16 mouse cellular contexts compared by ENCODE assay signal in the genomic region with DNA sequence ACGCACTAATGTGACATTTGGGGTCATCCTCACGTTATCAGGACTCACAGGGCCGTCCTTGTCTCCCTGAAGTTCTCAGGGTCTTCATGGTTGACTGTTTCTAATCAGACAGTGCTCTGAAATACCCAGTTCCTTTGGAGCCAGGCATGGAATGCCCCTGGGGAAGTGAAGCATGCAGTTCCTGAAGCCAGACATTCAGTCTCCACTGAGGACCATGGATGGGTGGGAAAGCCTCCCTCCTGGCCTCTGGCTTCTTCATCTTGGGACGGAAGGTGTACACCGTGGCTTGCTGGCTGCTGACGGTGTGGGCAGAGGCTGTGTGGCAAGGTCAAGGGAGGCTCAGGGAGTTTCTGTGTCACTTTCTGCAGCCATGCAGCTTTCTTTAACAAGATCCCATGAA.
DNase-seq lines count a peak whose midpoint lies in the region; ATAC-seq and TF ChIP-seq lines count a peak whose summit lies in the region.
"Had no signal": no experiment of that assay in that cellular context is flagged by ENCODE, and none has a peak within 500 bp of the region (broad histone marks: within the 10 kb centered on the region; RNA-seq: fewer than 3 reads in every experiment).

No protein-coding gene starts in this region.

- H3K4me2 ChIP-seq in forebrain, embryonic 15.5 days (replicated peaks), result no peak overlapping the region
- no peak overlapping the region for H3K4me2 ChIP-seq in lung, embryonic 15.5 days
- H3K4me2 ChIP-seq: limb, embryonic 15.5 days; midbrain, embryonic 12.5 days had no signal

- 65% methylated on average over 6 of the region's 6 CpGs for WGBS in forebrain, embryonic 10.5 days
- WGBS in forebrain, embryonic 15.5 days, result 85% methylated on average over 6 of the region's 6 CpGs
- WGBS in lung, embryonic 15.5 days, result 54% methylated on average over 6 of the region's 6 CpGs
- WGBS in kidney, adult 2 months, result 34% methylated on average over 6 of the region's 6 CpGs

- no peak overlapping the region for H3K4me3 ChIP-seq in forebrain, embryonic 10.5 days
- no peak overlapping the region for H3K4me3 ChIP-seq in forebrain, embryonic 15.5 days
- H3K4me3 ChIP-seq in lung, embryonic 15.5 days, result no peak overlapping the region
- H3K4me3 ChIP-seq in kidney, adult 2 months (ENCODE audit: insufficient read depth, low read depth, low read length), result no peak overlapping the region
- H3K4me3 ChIP-seq: limb, embryonic 15.5 days; midbrain, embryonic 12.5 days had no signal

- TF ChIP-seq POLR2A in kidney, adult 2 months (IDR thresholded peaks at IDR 0.05; ENCODE audit: low read depth, low read length), result no peak

- H3K9ac ChIP-seq in forebrain, embryonic 15.5 days (replicated peaks), result no peak overlapping the region
- H3K9ac ChIP-seq in lung, embryonic 15.5 days, result no peak overlapping the region
- H3K9ac ChIP-seq: forebrain, postnatal 0 days; limb, embryonic 15.5 days; midbrain, embryonic 12.5 days had no signal

- DNase-seq in forebrain, embryonic 10.5 days (ENCODE audit: extremely low spot score, low spot score), result no peak
- no peak for DNase-seq in lung, postnatal 36 days
- peak; percentile 59 for DNase-seq in kidney, adult 2 months
- DNase-seq in kidney, postnatal 36 days, result peak; percentile 56 to 63
- no peak for DNase-seq in ovary, postnatal 10 days (ENCODE audit: low spot score)
- DNase-seq in cerebellum, adult 11 months, result no peak
- DNase-seq: cerebellum, adult 11-12 months; forebrain, postnatal 0 days; heart, postnatal 36 days; layer of hippocampus, adult 9-11 months; lung, postnatal 14 days; thymus, postnatal 4 days had no signal

- H3K36me3 ChIP-seq in forebrain, embryonic 10.5 days (replicated peaks), result no peaks in the 10 kb centered on the region
- H3K36me3 ChIP-seq in forebrain, embryonic 15.5 days, result no peaks in the 10 kb centered on the region
- H3K36me3 ChIP-seq in lung, embryonic 15.5 days, result no peaks in the 10 kb centered on the region
- H3K36me3 ChIP-seq in kidney, adult 2 months (ENCODE audit: control insufficient read depth, insufficient read depth, low read length), result no peaks in the 10 kb centered on the region
- H3K36me3 ChIP-seq: limb, embryonic 15.5 days; midbrain, embryonic 12.5 days had no signal

- no peak for TF ChIP-seq CTCF in kidney, adult 2 months (conservative IDR thresholded peaks at IDR 0.05; ENCODE audit: insufficient read depth, insufficient read length, low read depth, low read length)

- H3K4me1 ChIP-seq in forebrain, embryonic 10.5 days, result peaks cover 20% of the 10 kb centered on the region
- H3K4me1 ChIP-seq in forebrain, embryonic 15.5 days, result no peaks in the 10 kb centered on the region
- H3K4me1 ChIP-seq in lung, embryonic 15.5 days, result peaks cover 27% of the 10 kb centered on the region
- H3K4me1 ChIP-seq in kidney, adult 2 months (ENCODE audit: control insufficient read depth, insufficient read depth, low read length), result peaks cover 12% of the 10 kb centered on the region
- H3K4me1 ChIP-seq: midbrain, embryonic 12.5 days had no signal

- no peaks in the 10 kb centered on the region for H3K9me3 ChIP-seq in forebrain, embryonic 10.5 days
- H3K9me3 ChIP-seq in forebrain, embryonic 15.5 days, result no peaks in the 10 kb centered on the region
- no peaks in the 10 kb centered on the region for H3K9me3 ChIP-seq in lung, embryonic 15.5 days
- H3K9me3 ChIP-seq: limb, embryonic 15.5 days; midbrain, embryonic 12.5 days had no signal

- H3K27me3 ChIP-seq in forebrain, embryonic 10.5 days (ENCODE audit: poor library complexity, severe bottlenecking), result no peaks in the 10 kb centered on the region
- no peaks in the 10 kb centered on the region for H3K27me3 ChIP-seq in forebrain, embryonic 15.5 days
- no peaks in the 10 kb centered on the region for H3K27me3 ChIP-seq in lung, embryonic 15.5 days
- H3K27me3 ChIP-seq in kidney, adult 2 months (replicated peaks; ENCODE audit: control insufficient read depth, insufficient read depth, low read length), result no peaks in the 10 kb centered on the region
- H3K27me3 ChIP-seq: limb, embryonic 15.5 days; midbrain, embryonic 12.5 days had no signal

- no peak for ATAC-seq in forebrain, embryonic 15.5 days (replicated peaks)
- no peak for ATAC-seq in lung, embryonic 15.5 days (ENCODE audit: borderline replicate concordance, extremely low read depth, low FRiP score, low TSS enrichment)
- ATAC-seq: forebrain, postnatal 0 days had no signal

- H3K27ac ChIP-seq in forebrain, embryonic 10.5 days, result peak overlapping the region; percentile 48; the same call in 1 of the 2 replicates
- H3K27ac ChIP-seq in forebrain, embryonic 15.5 days (replicated peaks), result no peak overlapping the region
- peak overlapping the region; percentile 73 for H3K27ac ChIP-seq in lung, embryonic 15.5 days
- peak overlapping the region; percentile 74 for H3K27ac ChIP-seq in kidney, adult 2 months (ENCODE audit: insufficient read depth, low read depth, low read length)
- H3K27ac ChIP-seq: midbrain, embryonic 12.5 days had no signal

Comparison
In these comparisons a context has a peak if more than half of its experiments do, and no peak if none do; other contexts are left out.
1. DNase-seq: peak in kidney, adult 2 months (single experiment) and kidney, postnatal 36 days (2 of 2); none in forebrain, embryonic 10.5 days (single experiment), lung, postnatal 36 days (single experiment), ovary, postnatal 10 days (single experiment) and cerebellum, adult 11 months (single experiment).